Mouse (Mus musculus): ENCODE results near the gene Uhrf1bp1.

DNA sequence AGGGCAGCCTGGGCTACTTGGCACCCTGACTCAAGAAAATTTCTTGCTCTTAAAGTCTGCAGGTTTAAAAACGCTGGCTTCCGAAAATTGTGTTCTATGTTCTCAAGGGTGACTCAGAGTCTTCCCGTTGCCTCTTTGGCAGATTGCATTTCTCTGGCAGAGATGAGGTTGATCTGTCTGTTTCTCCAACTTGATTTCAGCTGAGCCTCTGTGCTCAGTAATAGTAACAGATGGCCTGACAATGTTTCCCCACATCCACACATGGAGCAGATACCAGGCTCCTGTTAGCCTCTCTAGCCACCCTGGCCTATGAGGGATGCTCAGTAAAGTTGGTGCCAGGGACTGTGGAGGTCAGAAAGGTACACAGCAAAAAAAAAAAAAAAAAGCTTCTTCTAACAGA lies 15.6 kb downstream of the Uhrf1bp1 start:
- TF ChIP-seq CTCF (IDR thresholded peaks at IDR 0.05; ENCODE audit: control insufficient read depth, insufficient read depth, insufficient replicate concordance, low read depth, low read length), result no peak
- no peak for TF ChIP-seq POLR2A (IDR thresholded peaks at IDR 0.05; ENCODE audit: control insufficient read depth, low read depth, low read length)

Data from testis, adult 2 months (tissue).